Mouse (Mus musculus): ENCODE results near the gene Immp1l. TPM values are rescaled to one million over a fixed set of nuclear protein-coding genes. Genes with fewer than 3 reads are reported as not detected.

Gene Immp1l
- 171 and 333 TPM in 2 replicates for polyA plus RNA-seq (2015; fragmentation: Nextera tagmentation; extraction: Ambion mirVana)

GRCm38 (mm10) chr2:105903896-105904756 is at the start of gene Immp1l, which contains the start of gene Elp4:
Immp1l (plus strand) TSS chr2:105904638.
Elp4 (minus strand) TSS chr2:105904564.

GRCm38 (mm10) chr2:106002835-106003739 is 98.6 kb downstream of the Immp1l start, which contains the start of gene Dnajc24:
Dnajc24 (minus strand) TSS chr2:106003549.

Small RNA genes within 50 kb of the gene (microRNA-seq; reads per million reads assigned to microRNA genes)
- not detected for gene Gm22002 (ENCODE audit: borderline replicate concordance, insufficient number of aligned reads)

Other genes starting within 250 kb of the Immp1l start
- 0.14 and 0.25 TPM in 2 replicates for gene Pax6, start 235.7 kb upstream of the Immp1l start, polyA plus RNA-seq (2015; fragmentation: Nextera tagmentation; extraction: Ambion mirVana)
- 13.5 and 18.0 TPM in 2 replicates for gene Elp4, start 74 bp upstream of the Immp1l start, polyA plus RNA-seq (2015; fragmentation: Nextera tagmentation; extraction: Ambion mirVana)
- 65.0 and 68.8 TPM in 2 replicates for gene Dnajc24, start 98.9 kb downstream of the Immp1l start, polyA plus RNA-seq (2015; fragmentation: Nextera tagmentation; extraction: Ambion mirVana)

Data from adrenal gland, postnatal 0 days (tissue).